Mouse (Mus musculus) CH12F3 (cell line): Measurements from ENCODE around the gene Rin1.

ENCODE experiments used
- in situ Hi-C: fragments of 300-500 bp; cut with MboI; formaldehyde crosslinking; loops from 2 replicates; pipeline ENCODE4 v1.14.3; 2020; ENCODE audit warnings: low sequenced_read_pairs

The Rin1 gene

GRCm38 (mm10) chr19:5092083-5092482 is 41.8 kb downstream of the Rin1 start:
- in situ Hi-C loops: no loop called here

- in situ Hi-C loops: no loop called here
Observed at GRCm38 (mm10) chr19:5093481-5094242, 43.4 kb downstream of the Rin1 start.

- in situ Hi-C loops: no loop called here
Observed at GRCm38 (mm10) chr19:5094243-5094632, 44.0 kb downstream of the Rin1 start.

GRCm38 (mm10) chr19:5094746-5095417 is 44.6 kb downstream of the Rin1 start:
- in situ Hi-C loops: no loop called here

- in situ Hi-C loops: no loop called here
Observed at GRCm38 (mm10) chr19:5095887-5096474, 45.7 kb downstream of the Rin1 start.

- in situ Hi-C loops: no loop called here
Observed at GRCm38 (mm10) chr19:5097521-5098362, 47.5 kb downstream of the Rin1 start.

- in situ Hi-C loops: no loop called here
Observed at GRCm38 (mm10) chr19:5098363-5099143, 48.3 kb downstream of the Rin1 start, which contains the start of gene Cnih2. Gene Cnih2 (minus strand): TSS chr19:5098521.

- in situ Hi-C loops: no loop called here
Observed at GRCm38 (mm10) chr19:5106074-5106473, 55.8 kb downstream of the Rin1 start.
